Mouse (Mus musculus): ENCODE results near the gene Lhfpl5. TPM values are rescaled to one million over a fixed set of nuclear protein-coding genes. Genes with fewer than 3 reads are reported as not detected.
A peak's percentile ranks its signal among the peaks of the same experiment; 100 is the strongest.

Lhfpl5 gene
- polyA plus RNA-seq (2015; fragmentation: Nextera tagmentation; extraction: Ambion mirVana), result 0.15 and 0.42 TPM in 2 replicates

- H3K27ac ChIP-seq, result no peak within 1 kb of the TSS
- peak within 1 kb of the TSS; percentile 59 for H3K4me2 ChIP-seq
- peak; percentile 54 for ATAC-seq (replicated peaks; ENCODE audit: insufficient number of reproducible peaks, insufficient read depth, low FRiP score, low read depth)
- no peaks in the 10 kb centered on the region for H3K9me3 ChIP-seq (replicated peaks)
- H3K27me3 ChIP-seq, result peaks cover 7% of the 10 kb centered on the region; the same call in 1 of the 2 replicates
- H3K36me3 ChIP-seq, result no peaks in the 10 kb centered on the region
- peak within 1 kb of the TSS; percentile 31 for H3K4me3 ChIP-seq
- 16% methylated on average over 50 of the region's 50 CpGs for WGBS
- peaks cover 8% of the 10 kb centered on the region for H3K4me1 ChIP-seq (replicated peaks)
- H3K9ac ChIP-seq, result no peak within 1 kb of the TSS
Observed at GRCm38 (mm10) chr17:28575244-28576125, at the start of gene Lhfpl5. TSS of gene Lhfpl5 (plus strand) at chr17:28575641.

GRCm38 (mm10) chr17:28527184-28528042, 48.0 kb upstream of the Lhfpl5 start:
- WGBS, result 33% methylated on average over 12 of the region's 12 CpGs
- 0 out of 2 replicates have a peak overlapping the region, but pooled peaks have one; percentile 38 for H3K9ac ChIP-seq
- H3K4me2 ChIP-seq, result peak overlapping the region; percentile 52
- H3K9me3 ChIP-seq (replicated peaks), result no peaks in the 10 kb centered on the region
- no peaks in the 10 kb centered on the region for H3K36me3 ChIP-seq
- H3K27ac ChIP-seq, result peak overlapping the region; percentile 36; the same call in 1 of the 2 replicates
- peaks cover 18% of the 10 kb centered on the region; the same call in 1 of the 2 replicates for H3K27me3 ChIP-seq
- H3K4me3 ChIP-seq, result peak overlapping the region; percentile 27; the same call in 1 of the 2 replicates
- peaks cover 23% of the 10 kb centered on the region for H3K4me1 ChIP-seq (replicated peaks)
- no peak for ATAC-seq (replicated peaks; ENCODE audit: insufficient number of reproducible peaks, insufficient read depth, low FRiP score, low read depth)

GRCm38 (mm10) chr17:28528043-28528351, 47.4 kb upstream of the Lhfpl5 start:
- ATAC-seq (replicated peaks; ENCODE audit: insufficient number of reproducible peaks, insufficient read depth, low FRiP score, low read depth), result no peak
- peak overlapping the region; percentile 27; the same call in 1 of the 2 replicates for H3K4me3 ChIP-seq
- H3K27ac ChIP-seq, result no peak overlapping the region
- peaks cover 18% of the 10 kb centered on the region; the same call in 1 of the 2 replicates for H3K27me3 ChIP-seq
- 1% methylated on average over 6 of the region's 6 CpGs for WGBS
- peak overlapping the region; percentile 52 for H3K4me2 ChIP-seq
- H3K9ac ChIP-seq, result 0 out of 2 replicates have a peak overlapping the region, but pooled peaks have one; percentile 38
- peaks cover 19% of the 10 kb centered on the region for H3K4me1 ChIP-seq (replicated peaks)
- no peaks in the 10 kb centered on the region for H3K9me3 ChIP-seq (replicated peaks)
- no peaks in the 10 kb centered on the region for H3K36me3 ChIP-seq

- no peak for ATAC-seq (replicated peaks; ENCODE audit: insufficient number of reproducible peaks, insufficient read depth, low FRiP score, low read depth)
- no peak overlapping the region for H3K27ac ChIP-seq
- H3K4me2 ChIP-seq, result no peak overlapping the region
- no peak overlapping the region for H3K4me3 ChIP-seq
- H3K4me1 ChIP-seq (replicated peaks), result peaks cover 13% of the 10 kb centered on the region
- 65% methylated on average over 4 of the region's 4 CpGs for WGBS
- no peaks in the 10 kb centered on the region for H3K36me3 ChIP-seq
- H3K9me3 ChIP-seq (replicated peaks), result no peaks in the 10 kb centered on the region
- H3K27me3 ChIP-seq, result peaks cover 18% of the 10 kb centered on the region; the same call in 1 of the 2 replicates
- H3K9ac ChIP-seq, result no peak overlapping the region
Observed at GRCm38 (mm10) chr17:28529116-28529515, 46.3 kb upstream of the Lhfpl5 start.

- Histone ChIP-seq H3K27me3 (peaks cover 18% of the 10 kb centered on the region; the same call in 1 of the 2 replicates), H3K4me3 (no peak within 1 kb of the TSS), H3K36me3 (no peaks in the 10 kb centered on the region), H3K9ac (0 out of 2 replicates have a peak within 1 kb of the TSS, but pooled peaks have one; percentile 12), H3K4me2 (no peak within 1 kb of the TSS), H3K4me1 (replicated peaks) (peaks cover 13% of the 10 kb centered on the region), H3K9me3 (replicated peaks) (no peaks in the 10 kb centered on the region), H3K27ac (no peak within 1 kb of the TSS)
- ATAC-seq (replicated peaks; ENCODE audit: insufficient number of reproducible peaks, insufficient read depth, low FRiP score, low read depth), result no peak
- 78% methylated on average over 6 of the region's 6 CpGs for WGBS
Observed at GRCm38 (mm10) chr17:28530506-28530905, 44.9 kb upstream of the Lhfpl5 start, which contains the start of gene Armc12. TSS of gene Armc12 (plus strand) at chr17:28530806.

- Histone ChIP-seq H3K4me2 (no peak overlapping the region), H3K27me3 (peaks cover 21% of the 10 kb centered on the region), H3K9ac (no peak overlapping the region), H3K4me3 (no peak overlapping the region), H3K4me1 (replicated peaks) (peaks cover 13% of the 10 kb centered on the region), H3K36me3 (no peaks in the 10 kb centered on the region), H3K27ac (no peak overlapping the region), H3K9me3 (replicated peaks) (no peaks in the 10 kb centered on the region)
- 16% methylated on average over 18 of the region's 18 CpGs for WGBS
- no peak for ATAC-seq (replicated peaks; ENCODE audit: insufficient number of reproducible peaks, insufficient read depth, low FRiP score, low read depth)
Observed at GRCm38 (mm10) chr17:28531946-28532345, 43.5 kb upstream of the Lhfpl5 start.

- Histone ChIP-seq H3K27ac (no peak overlapping the region), H3K9me3 (replicated peaks) (no peaks in the 10 kb centered on the region), H3K27me3 (peaks cover 21% of the 10 kb centered on the region), H3K36me3 (no peaks in the 10 kb centered on the region), H3K4me3 (no peak overlapping the region), H3K4me2 (no peak overlapping the region), H3K9ac (no peak overlapping the region), H3K4me1 (replicated peaks) (peaks cover 8% of the 10 kb centered on the region)
- 83% methylated on average over 7 of the region's 7 CpGs for WGBS
- no peak for ATAC-seq (replicated peaks; ENCODE audit: insufficient number of reproducible peaks, insufficient read depth, low FRiP score, low read depth)
Observed at GRCm38 (mm10) chr17:28532557-28532956, 42.9 kb upstream of the Lhfpl5 start.

- peaks cover 5% of the 10 kb centered on the region; the same call in 1 of the 2 replicates for H3K4me1 ChIP-seq (replicated peaks)
- H3K27ac ChIP-seq, result no peak overlapping the region
- no peak overlapping the region for H3K9ac ChIP-seq
- H3K27me3 ChIP-seq, result peaks cover 21% of the 10 kb centered on the region
- no peak overlapping the region for H3K4me3 ChIP-seq
- ATAC-seq (replicated peaks; ENCODE audit: insufficient number of reproducible peaks, insufficient read depth, low FRiP score, low read depth), result no peak
- no peak overlapping the region for H3K4me2 ChIP-seq
- H3K36me3 ChIP-seq, result no peaks in the 10 kb centered on the region
- 86% methylated on average over 13 of the region's 13 CpGs for WGBS
- no peaks in the 10 kb centered on the region for H3K9me3 ChIP-seq (replicated peaks)
Observed at GRCm38 (mm10) chr17:28533327-28533726, 42.1 kb upstream of the Lhfpl5 start.

GRCm38 (mm10) chr17:28537881-28538280, 37.6 kb upstream of the Lhfpl5 start:
- no peak for ATAC-seq (replicated peaks; ENCODE audit: insufficient number of reproducible peaks, insufficient read depth, low FRiP score, low read depth)
- Histone ChIP-seq H3K27ac (no peak overlapping the region), H3K4me3 (no peak overlapping the region), H3K4me2 (no peak overlapping the region), H3K4me1 (replicated peaks) (no peaks in the 10 kb centered on the region), H3K36me3 (no peaks in the 10 kb centered on the region), H3K9me3 (replicated peaks) (no peaks in the 10 kb centered on the region), H3K9ac (no peak overlapping the region), H3K27me3 (peaks cover 3% of the 10 kb centered on the region)
- 39% methylated on average over 12 of the region's 12 CpGs for WGBS

GRCm38 (mm10) chr17:28546925-28547324, 28.5 kb upstream of the Lhfpl5 start:
- Histone ChIP-seq H3K4me1 (replicated peaks) (no peaks in the 10 kb centered on the region), H3K27me3 (0 out of 2 replicates have a peak, but pooled peaks cover 5% of the 10 kb centered on the region), H3K4me3 (no peak overlapping the region), H3K9ac (no peak overlapping the region), H3K36me3 (no peaks in the 10 kb centered on the region), H3K9me3 (replicated peaks) (no peaks in the 10 kb centered on the region), H3K27ac (no peak overlapping the region), H3K4me2 (no peak overlapping the region)
- ATAC-seq (replicated peaks; ENCODE audit: insufficient number of reproducible peaks, insufficient read depth, low FRiP score, low read depth), result no peak
- WGBS, result 77% methylated on average over 1 of the region's 1 CpGs

- no peaks in the 10 kb centered on the region for H3K9me3 ChIP-seq (replicated peaks)
- 0 out of 2 replicates have a peak, but pooled peaks cover 5% of the 10 kb centered on the region for H3K27me3 ChIP-seq
- no peak overlapping the region for H3K9ac ChIP-seq
- ATAC-seq (replicated peaks; ENCODE audit: insufficient number of reproducible peaks, insufficient read depth, low FRiP score, low read depth), result no peak
- WGBS, result 57% methylated on average over 11 of the region's 11 CpGs
- H3K4me2 ChIP-seq, result no peak overlapping the region
- no peak overlapping the region for H3K4me3 ChIP-seq
- H3K4me1 ChIP-seq (replicated peaks), result no peaks in the 10 kb centered on the region
- H3K27ac ChIP-seq, result no peak overlapping the region
- no peaks in the 10 kb centered on the region for H3K36me3 ChIP-seq
Observed at GRCm38 (mm10) chr17:28548550-28548949, 26.9 kb upstream of the Lhfpl5 start.
